Mouse (Mus musculus): ENCODE measurements around the gene Aprt. TPM values are rescaled to one million over a fixed set of nuclear protein-coding genes. Genes with fewer than 3 reads are reported as not detected.

Aprt gene
- total and polyA plus RNA-seq, 3 experiments, result 516 to 561 (median 524) TPM

DNA sequence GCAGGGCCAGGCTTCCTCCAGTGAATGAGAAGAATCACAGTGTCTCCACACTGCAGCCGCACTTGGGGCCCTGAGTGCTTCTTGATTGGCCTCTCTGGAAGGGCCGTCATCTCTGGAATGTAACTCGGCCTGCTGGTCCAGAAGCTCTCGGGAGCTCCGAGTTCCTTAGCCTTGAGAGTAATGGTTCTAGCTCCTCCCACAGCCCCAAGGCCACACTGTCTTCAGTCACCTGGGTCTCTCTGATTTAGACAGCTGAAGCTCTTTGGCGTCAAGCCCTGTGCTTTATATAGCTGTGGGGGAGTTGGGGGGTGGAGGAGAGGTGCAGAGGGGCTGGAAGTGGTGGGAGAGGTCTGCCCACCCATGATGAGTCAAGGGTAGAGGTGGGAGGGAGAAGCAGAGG is 39.7 kb downstream of the Aprt start:
- Histone ChIP-seq H3K4me3 (replicated peaks in 1 of 3; ENCODE audit: low read depth in 2 of 3, low read length in 2 of 3, poor library complexity in 1 of 3) (no peak overlapping the region), H3K4me2 (ENCODE audit: insufficient read depth, low read depth, poor library complexity, severe bottlenecking) (no peak overlapping the region), H3K27me3 (replicated peaks) (no peaks in the 10 kb centered on the region), H3K9ac (ENCODE audit: insufficient read depth, low read depth) (no peak overlapping the region), H3K79me2 (replicated peaks; ENCODE audit: control insufficient read depth, extremely low read depth, insufficient read depth, poor library complexity, severe bottlenecking) (peaks cover 7% of the 10 kb centered on the region), H3K4me1 (ENCODE audit: control insufficient read depth in 1 of 2, insufficient read depth in 2 of 2) (peaks cover 0 to 26% of the 10 kb centered on the region in 2 experiments; a peak in 2 of 4 replicates), H3K36me3 (replicated peaks in 1 of 2; ENCODE audit: control insufficient read depth in 1 of 2, insufficient read depth in 1 of 2, low read length in 1 of 2) (peaks cover 6 to 80% of the 10 kb centered on the region in 2 experiments), H3K27ac (ENCODE audit: insufficient read depth, low read depth) (no peak overlapping the region), H3K9me3 (replicated peaks; ENCODE audit: low read length) (no peaks in the 10 kb centered on the region)
- no peak for DNase-seq (ENCODE audit: extremely low read depth)
- in situ Hi-C loops (cut with MboI; ENCODE audit: low pct_ligation_motif_present, low pct_unique_long_range_greater_than_20kb, low sequenced_read_pairs) (no loop called here), dilution Hi-C loops (cut with MboI; ENCODE audit: extremely low pct_ligation_motif_present, extremely low pct_unique_long_range_greater_than_20kb, low sequenced_read_pairs) (no loop called here)
- TF ChIP-seq CTCF (conservative IDR thresholded peaks at IDR 0.05 in 1 of 2, IDR thresholded peaks at IDR 0.05 in 1 of 2; ENCODE audit: low read depth in 2 of 2, low read length in 2 of 2) (no peak), CHD1 (IDR thresholded peaks at IDR 0.05; ENCODE audit: low read depth, low read length) (no peak), ZNF384 (IDR thresholded peaks at IDR 0.05; ENCODE audit: low read depth, low read length) (no peak), GABPA (IDR thresholded peaks at IDR 0.05; ENCODE audit: insufficient replicate concordance, low read depth, low read length) (no peak), JUN (IDR thresholded peaks at IDR 0.05; ENCODE audit: insufficient read depth, low read depth, low read length) (no peak), RAD21 (IDR thresholded peaks at IDR 0.05; ENCODE audit: low read depth, low read length) (no peak), POLR2A (IDR thresholded peaks at IDR 0.05; ENCODE audit: low read depth, low read length) (no peak)

DNA sequence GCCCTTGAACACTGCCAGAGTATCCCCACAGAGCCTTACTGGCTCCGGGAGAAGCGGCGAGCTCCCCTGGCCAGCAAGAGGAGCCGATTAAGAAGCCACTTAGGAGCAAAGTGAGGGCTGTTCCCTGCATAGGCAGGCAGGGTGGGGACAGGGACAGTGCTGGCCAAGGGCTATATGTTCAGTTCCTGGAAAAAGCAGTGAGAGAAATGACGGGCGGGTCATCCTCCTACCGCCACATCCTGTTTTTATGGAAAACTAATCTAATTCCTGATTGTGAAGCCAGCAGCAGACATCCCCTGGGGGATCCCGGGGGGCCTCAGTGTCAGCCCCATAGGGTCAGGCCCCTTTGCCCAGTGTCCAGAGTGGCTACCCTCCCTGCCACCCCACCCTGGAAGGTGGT is 45.4 kb downstream of the Aprt start:
- no peak overlapping the region for H3K4me2 ChIP-seq (ENCODE audit: insufficient read depth, low read depth, poor library complexity, severe bottlenecking)
- H3K27me3 ChIP-seq (replicated peaks), result no peaks in the 10 kb centered on the region
- no peak overlapping the region for H3K27ac ChIP-seq (ENCODE audit: insufficient read depth, low read depth)
- peaks cover 9 to 50% of the 10 kb centered on the region in 2 experiments for H3K4me1 ChIP-seq (ENCODE audit: control insufficient read depth in 1 of 2, insufficient read depth in 2 of 2)
- no peak overlapping the region for H3K9ac ChIP-seq (ENCODE audit: insufficient read depth, low read depth)
- no peak for DNase-seq (ENCODE audit: extremely low read depth)
- H3K4me3 ChIP-seq (replicated peaks in 1 of 3; ENCODE audit: low read depth in 2 of 3, low read length in 2 of 3, poor library complexity in 1 of 3), result no peak overlapping the region
- TF ChIP-seq NELFE (IDR thresholded peaks at IDR 0.05; ENCODE audit: low read depth, low read length) (no peak), MAX (IDR thresholded peaks at IDR 0.05; ENCODE audit: low read length) (no peak), SIN3A (IDR thresholded peaks at IDR 0.05; ENCODE audit: low read length) (no peak), USF2 (conservative IDR thresholded peaks at IDR 0.05; ENCODE audit: low read depth, low read length) (no peak), TBP (conservative IDR thresholded peaks at IDR 0.05; ENCODE audit: low read depth, low read length) (no peak), CHD2 (IDR thresholded peaks at IDR 0.05; ENCODE audit: low read length) (no peak), MEF2A (IDR thresholded peaks at IDR 0.05; ENCODE audit: borderline replicate concordance, low read depth, low read length) (no peak), HCFC1 (IDR thresholded peaks at IDR 0.05; ENCODE audit: low read depth, low read length) (no peak)
- peaks cover 5% of the 10 kb centered on the region for H3K9me3 ChIP-seq (replicated peaks; ENCODE audit: low read length)
- in situ Hi-C loops (cut with MboI; ENCODE audit: low pct_ligation_motif_present, low pct_unique_long_range_greater_than_20kb, low sequenced_read_pairs) (no loop called here), dilution Hi-C loops (cut with MboI; ENCODE audit: extremely low pct_ligation_motif_present, extremely low pct_unique_long_range_greater_than_20kb, low sequenced_read_pairs) (no loop called here)
- H3K79me2 ChIP-seq (replicated peaks; ENCODE audit: control insufficient read depth, extremely low read depth, insufficient read depth, poor library complexity, severe bottlenecking), result no peaks in the 10 kb centered on the region; the same call in 1 of the 2 replicates
- peaks cover 5 to 73% of the 10 kb centered on the region in 2 experiments for H3K36me3 ChIP-seq (replicated peaks in 1 of 2; ENCODE audit: control insufficient read depth in 1 of 2, insufficient read depth in 1 of 2, low read length in 1 of 2)

DNA sequence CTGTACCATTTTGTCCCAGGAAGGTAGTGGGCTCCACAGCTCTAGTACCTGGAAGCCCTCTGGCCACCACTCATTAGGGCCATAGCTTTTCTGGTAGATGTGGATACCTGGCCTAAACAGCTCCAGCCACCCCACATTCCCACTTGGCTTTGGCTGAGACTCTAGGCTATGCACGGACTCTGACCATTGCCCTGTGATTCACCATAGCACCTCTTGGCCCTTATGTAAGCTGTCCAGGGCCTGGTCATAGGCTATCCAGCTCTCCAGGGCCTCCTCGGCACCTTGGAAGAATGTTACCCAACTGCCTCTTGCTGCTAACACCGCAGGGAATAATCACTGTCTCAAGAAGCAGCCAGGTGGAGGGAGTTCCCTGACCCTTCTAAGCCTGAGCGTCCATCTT is 47.5 kb downstream of the Aprt start:
- TF ChIP-seq POLR2AphosphoS2 (IDR thresholded peaks at IDR 0.05; ENCODE audit: low read depth, low read length) (no peak), JUN (IDR thresholded peaks at IDR 0.05; ENCODE audit: insufficient read depth, low read depth, low read length) (no peak)
- no peak overlapping the region for H3K9ac ChIP-seq (ENCODE audit: insufficient read depth, low read depth)
- in situ Hi-C loops (cut with MboI; ENCODE audit: low pct_ligation_motif_present, low pct_unique_long_range_greater_than_20kb, low sequenced_read_pairs) (no loop called here), dilution Hi-C loops (cut with MboI; ENCODE audit: extremely low pct_ligation_motif_present, extremely low pct_unique_long_range_greater_than_20kb, low sequenced_read_pairs) (no loop called here)
- DNase-seq (ENCODE audit: extremely low read depth), result no peak
- peaks cover 9 to 55% of the 10 kb centered on the region in 2 experiments for H3K4me1 ChIP-seq (ENCODE audit: control insufficient read depth in 1 of 2, insufficient read depth in 2 of 2)
- H3K4me2 ChIP-seq (ENCODE audit: insufficient read depth, low read depth, poor library complexity, severe bottlenecking), result no peak overlapping the region
- H3K9me3 ChIP-seq (replicated peaks; ENCODE audit: low read length), result peaks cover 5% of the 10 kb centered on the region
- no peaks in the 10 kb centered on the region for H3K27me3 ChIP-seq (replicated peaks)
- H3K4me3 ChIP-seq (replicated peaks in 1 of 3; ENCODE audit: low read depth in 2 of 3, low read length in 2 of 3, poor library complexity in 1 of 3), result no peak overlapping the region
- H3K27ac ChIP-seq (ENCODE audit: insufficient read depth, low read depth), result no peak overlapping the region
- peaks cover 5 to 83% of the 10 kb centered on the region in 2 experiments for H3K36me3 ChIP-seq (replicated peaks in 1 of 2; ENCODE audit: control insufficient read depth in 1 of 2, insufficient read depth in 1 of 2, low read length in 1 of 2)
- no peaks in the 10 kb centered on the region; the same call in 1 of the 2 replicates for H3K79me2 ChIP-seq (replicated peaks; ENCODE audit: control insufficient read depth, extremely low read depth, insufficient read depth, poor library complexity, severe bottlenecking)

Measured in CH12.LX (cell line).